Mouse (Mus musculus): ENCODE measurements around the gene Mif4gd. TPM values are rescaled to one million over a fixed set of nuclear protein-coding genes. Genes with fewer than 3 reads are reported as not detected.

The Mif4gd gene
- polyA plus RNA-seq, 1 experiment from 2014 or later: 29.7 TPM

DNA sequence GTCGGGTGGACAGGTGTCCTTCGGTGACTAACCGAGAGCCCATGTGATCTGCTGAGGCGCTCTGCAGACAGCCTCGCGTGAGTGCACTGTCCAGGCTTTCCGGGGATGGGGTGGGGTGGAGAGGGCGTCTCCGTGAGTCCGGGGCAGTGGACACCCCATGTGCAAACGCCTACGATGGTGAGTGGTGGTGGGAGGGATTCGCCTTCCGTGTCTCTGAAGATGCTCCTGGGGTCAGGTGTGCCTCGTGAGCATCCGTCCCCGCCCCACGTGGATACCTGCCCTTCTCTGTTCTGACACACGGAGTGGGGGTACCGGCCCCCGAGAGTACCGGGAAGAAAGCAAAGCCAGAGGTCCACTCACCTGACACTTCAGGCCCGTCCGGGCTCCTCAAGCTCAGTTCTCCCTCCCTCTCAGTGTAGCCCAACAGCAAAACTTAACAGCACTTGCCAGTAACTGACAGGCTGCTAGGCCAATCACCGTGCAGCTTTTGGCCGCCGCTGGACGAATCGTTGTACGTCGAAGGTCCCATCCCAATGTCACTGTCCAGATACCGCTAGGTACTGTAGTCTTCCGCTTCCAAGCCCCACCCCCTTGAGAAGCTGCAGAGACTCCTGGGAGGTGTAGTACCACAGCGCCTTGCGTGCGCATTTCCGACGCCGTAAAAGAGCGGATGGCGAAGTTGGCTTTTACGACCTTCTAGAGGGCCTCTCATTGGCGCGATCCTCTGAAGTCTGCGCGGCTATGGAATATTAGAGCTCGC is 15.1 kb upstream of the Mif4gd start, which contains the start of gene Slc25a19:
TSS of gene Slc25a19 (minus strand) at position 591 of the 760 bp plus-strand sequence.
- H3K79me2 ChIP-seq (ENCODE audit: inconsistent target): peaks cover 44% of the 10 kb centered on the region
- under 1% methylated on average over 39 of the region's 47 CpGs for WGBS (ENCODE audit: missing documents)
- peak within 1 kb of the TSS; percentile 97 for H3K4me3 ChIP-seq (ENCODE audit: inconsistent target)
- H3K27ac ChIP-seq: peak within 1 kb of the TSS; percentile 54
- peaks cover 13% of the 10 kb centered on the region for H3K36me3 ChIP-seq (ENCODE audit: inconsistent target)

- H3K79me2 ChIP-seq (ENCODE audit: inconsistent target): peaks cover 44% of the 10 kb centered on the region
- peak overlapping the region; percentile 97 for H3K4me3 ChIP-seq (ENCODE audit: inconsistent target)
- H3K27ac ChIP-seq: peak overlapping the region; percentile 54; the same call in 1 of the 2 replicates
- H3K36me3 ChIP-seq (ENCODE audit: inconsistent target): peaks cover 21% of the 10 kb centered on the region
- 71% methylated on average over 11 of the region's 11 CpGs for WGBS (ENCODE audit: missing documents)
Observed at GRCm38 (mm10) chr11:115626824-115627616, 14.3 kb upstream of the Mif4gd start.

- Histone ChIP-seq H3K79me2 (ENCODE audit: inconsistent target) (peaks cover 44% of the 10 kb centered on the region), H3K4me3 (ENCODE audit: inconsistent target) (no peak overlapping the region), H3K27ac (no peak overlapping the region), H3K36me3 (ENCODE audit: inconsistent target) (peaks cover 31% of the 10 kb centered on the region)
- 96% methylated on average over 9 of the region's 9 CpGs for WGBS (ENCODE audit: missing documents)
Observed at GRCm38 (mm10) chr11:115625877-115626276, 13.1 kb upstream of the Mif4gd start.

- Histone ChIP-seq H3K79me2 (ENCODE audit: inconsistent target) (peaks cover 44% of the 10 kb centered on the region), H3K27ac (no peak overlapping the region), H3K4me3 (ENCODE audit: inconsistent target) (no peak overlapping the region), H3K36me3 (ENCODE audit: inconsistent target) (peaks cover 51% of the 10 kb centered on the region)
- WGBS (ENCODE audit: missing documents): 88% methylated on average over 9 of the region's 9 CpGs
Observed at GRCm38 (mm10) chr11:115623487-115624070, 10.8 kb upstream of the Mif4gd start.

GRCm38 (mm10) chr11:115619949-115620348 is 7.2 kb upstream of the Mif4gd start:
- Histone ChIP-seq H3K36me3 (ENCODE audit: inconsistent target) (peaks cover 85% of the 10 kb centered on the region), H3K27ac (no peak overlapping the region), H3K4me3 (ENCODE audit: inconsistent target) (no peak overlapping the region), H3K79me2 (ENCODE audit: inconsistent target) (peaks cover 14% of the 10 kb centered on the region)
- 98% methylated on average over 7 of the region's 7 CpGs for WGBS (ENCODE audit: missing documents)

DNA sequence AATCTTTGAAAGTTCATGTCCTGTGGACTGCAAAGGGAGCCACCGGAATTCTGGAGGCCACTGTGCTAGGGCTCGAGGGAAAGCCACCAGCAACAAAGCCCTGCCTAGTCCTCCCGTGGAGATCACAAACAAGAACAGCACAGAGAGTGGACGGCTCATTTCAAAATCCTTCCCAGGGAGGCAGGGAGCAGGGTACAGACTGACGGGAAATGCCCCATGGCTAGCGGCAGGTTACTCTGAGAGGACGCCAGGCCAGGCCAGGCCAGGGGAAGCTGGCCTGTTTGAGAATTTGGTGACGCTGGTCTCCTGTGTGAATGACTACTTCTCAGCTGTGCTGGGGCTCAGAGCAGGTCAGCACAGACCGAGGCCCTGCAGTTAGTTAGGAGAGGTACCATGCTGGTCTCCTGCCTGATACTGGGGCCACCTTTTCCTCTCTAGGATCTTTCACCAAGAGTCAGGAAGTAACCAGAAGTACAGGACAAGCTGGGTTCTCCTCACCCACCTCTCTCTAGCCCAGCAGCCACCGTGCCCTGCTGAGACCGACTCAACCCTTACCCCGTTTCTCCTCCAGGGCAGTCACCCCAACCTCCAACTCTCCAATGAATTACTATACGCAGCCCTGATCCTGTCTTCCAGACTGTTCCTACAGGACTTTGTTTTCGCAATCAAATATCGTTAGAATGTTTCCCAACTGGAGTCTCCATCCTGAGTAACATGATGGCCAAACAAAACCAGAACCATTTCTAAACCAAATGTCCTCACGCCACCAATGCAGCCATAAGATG is 6.2 kb upstream of the Mif4gd start:
- H3K36me3 ChIP-seq (ENCODE audit: inconsistent target): peaks cover 88% of the 10 kb centered on the region
- 94% methylated on average over 15 of the region's 16 CpGs for WGBS (ENCODE audit: missing documents)
- H3K4me3 ChIP-seq (ENCODE audit: inconsistent target): no peak overlapping the region
- peaks cover 4% of the 10 kb centered on the region; the same call in 1 of the 2 replicates for H3K79me2 ChIP-seq (ENCODE audit: inconsistent target)
- H3K27ac ChIP-seq: no peak overlapping the region

GRCm38 (mm10) chr11:115618001-115618400 is 5.2 kb upstream of the Mif4gd start:
- no peak overlapping the region for H3K4me3 ChIP-seq (ENCODE audit: inconsistent target)
- H3K36me3 ChIP-seq (ENCODE audit: inconsistent target): peaks cover 78% of the 10 kb centered on the region
- WGBS (ENCODE audit: missing documents): 100% methylated on average over 1 of the region's 2 CpGs
- no peaks in the 10 kb centered on the region for H3K79me2 ChIP-seq (ENCODE audit: inconsistent target)
- no peak overlapping the region for H3K27ac ChIP-seq

- Histone ChIP-seq H3K36me3 (ENCODE audit: inconsistent target) (peaks cover 68% of the 10 kb centered on the region), H3K4me3 (ENCODE audit: inconsistent target) (no peak overlapping the region), H3K27ac (no peak overlapping the region), H3K79me2 (ENCODE audit: inconsistent target) (no peaks in the 10 kb centered on the region; the same call in 1 of the 2 replicates)
- 98% methylated on average over 5 of the region's 6 CpGs for WGBS (ENCODE audit: missing documents)
Observed at GRCm38 (mm10) chr11:115616893-115617292, 4.1 kb upstream of the Mif4gd start.

DNA sequence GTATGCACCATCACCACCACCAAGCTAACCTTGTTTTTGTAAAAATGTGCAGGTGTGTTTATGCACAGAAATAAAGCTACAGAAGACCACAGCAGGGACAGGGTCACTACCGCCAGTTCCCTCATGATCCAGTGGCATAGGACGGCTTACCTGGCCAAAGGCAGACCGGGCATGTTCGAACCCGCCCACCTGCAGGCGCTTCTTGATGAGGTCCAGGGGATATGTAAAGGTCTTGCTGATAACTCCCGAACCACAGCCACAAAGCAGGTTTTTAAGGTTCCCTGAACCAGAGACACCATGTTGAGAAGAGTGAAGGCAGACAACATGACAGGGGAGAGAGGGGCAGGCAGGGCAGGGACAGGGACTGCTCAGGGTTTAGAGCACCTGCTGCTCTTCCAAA is 3.6 kb upstream of the Mif4gd start:
- Histone ChIP-seq H3K4me3 (ENCODE audit: inconsistent target) (no peak overlapping the region), H3K27ac (no peak overlapping the region), H3K79me2 (ENCODE audit: inconsistent target) (no peaks in the 10 kb centered on the region; the same call in 1 of the 2 replicates), H3K36me3 (ENCODE audit: inconsistent target) (peaks cover 64% of the 10 kb centered on the region)
- WGBS (ENCODE audit: missing documents): 94% methylated on average over 4 of the region's 7 CpGs

DNA sequence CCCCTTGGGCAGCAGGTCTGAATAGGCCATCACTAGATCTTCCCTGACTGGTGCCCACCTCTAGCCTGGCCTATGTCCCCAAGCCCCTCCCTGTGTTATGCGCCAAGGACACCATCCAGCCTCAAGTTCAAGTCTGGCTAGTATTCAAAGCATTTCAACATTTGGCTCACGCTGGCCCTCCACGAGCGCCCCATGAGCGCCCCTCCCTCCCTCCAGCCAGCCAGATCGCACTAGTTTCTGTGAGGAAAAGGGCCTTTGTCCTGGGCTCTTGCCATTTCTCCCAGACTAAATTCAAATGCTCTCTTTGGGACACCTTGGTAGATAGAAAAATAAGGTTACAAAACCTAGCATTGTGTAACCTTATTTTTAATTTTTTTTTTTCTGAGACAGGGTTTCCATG is 3.1 kb upstream of the Mif4gd start:
- no peak overlapping the region for H3K27ac ChIP-seq
- H3K4me3 ChIP-seq (ENCODE audit: inconsistent target): no peak overlapping the region
- 98% methylated on average over 6 of the region's 6 CpGs for WGBS (ENCODE audit: missing documents)
- peaks cover 59% of the 10 kb centered on the region for H3K36me3 ChIP-seq (ENCODE audit: inconsistent target)
- H3K79me2 ChIP-seq (ENCODE audit: inconsistent target): no peaks in the 10 kb centered on the region; the same call in 1 of the 2 replicates

- Histone ChIP-seq H3K79me2 (ENCODE audit: inconsistent target) (no peaks in the 10 kb centered on the region; the same call in 1 of the 2 replicates), H3K36me3 (ENCODE audit: inconsistent target) (peaks cover 54% of the 10 kb centered on the region), H3K27ac (no peak overlapping the region), H3K4me3 (ENCODE audit: inconsistent target) (no peak overlapping the region)
- WGBS (ENCODE audit: missing documents): 94% methylated on average over 14 of the region's 15 CpGs
Observed at GRCm38 (mm10) chr11:115615108-115615825, 2.5 kb upstream of the Mif4gd start.

DNA sequence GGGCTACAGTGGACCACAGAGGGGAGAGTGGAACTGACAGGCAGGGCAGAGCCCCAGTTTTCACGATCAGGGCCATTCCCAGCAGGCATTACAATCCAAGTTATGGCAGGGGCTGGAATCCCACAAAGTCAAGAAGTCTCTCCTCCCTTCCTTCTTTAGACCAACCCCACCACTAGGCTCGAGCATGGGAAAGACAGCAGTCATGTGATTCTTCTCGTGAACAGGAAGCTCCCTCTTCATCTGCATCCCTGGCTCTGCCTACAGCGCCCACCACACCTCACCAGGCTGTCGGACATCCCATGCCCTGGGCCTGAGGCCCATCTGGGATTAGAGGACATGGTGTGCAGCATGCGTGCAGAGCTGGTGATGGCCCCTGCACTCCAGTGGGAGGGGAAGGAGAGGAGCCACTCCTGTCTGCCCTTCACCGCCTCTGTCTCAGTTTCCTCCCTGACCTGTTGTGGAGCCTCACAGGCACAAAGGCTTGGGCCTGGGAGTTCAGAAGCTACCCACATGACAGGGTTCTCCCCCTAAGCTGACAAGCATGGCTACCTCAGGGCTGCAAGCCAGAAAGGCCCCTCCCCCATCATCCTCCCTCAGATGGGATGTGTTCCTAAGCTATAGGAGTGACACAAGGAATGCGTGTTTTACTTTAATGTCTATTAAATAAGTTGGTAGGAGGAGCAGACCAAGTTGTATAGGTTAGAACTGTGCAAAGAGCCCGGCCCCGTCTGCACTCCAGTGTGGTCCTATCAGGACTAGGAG is 1.8 kb upstream of the Mif4gd start:
- no peak overlapping the region for H3K4me3 ChIP-seq (ENCODE audit: inconsistent target)
- no peak overlapping the region for H3K27ac ChIP-seq
- WGBS (ENCODE audit: missing documents): 86% methylated on average over 10 of the region's 10 CpGs
- H3K36me3 ChIP-seq (ENCODE audit: inconsistent target): peaks cover 51% of the 10 kb centered on the region
- no peaks in the 10 kb centered on the region; the same call in 1 of the 2 replicates for H3K79me2 ChIP-seq (ENCODE audit: inconsistent target)

Data from macrophage (primary cell).